Mouse (Mus musculus) telencephalon, adult 2 months (tissue): Measurements from ENCODE around the gene Slc16a8.

ENCODE experiments used
- DNase-seq: peaks from one replicate; pipeline ENCODE4 v3.0.0-alpha.2; 2011; ENCODE audit warnings: low read depth, low spot score

The Slc16a8 gene

DNA sequence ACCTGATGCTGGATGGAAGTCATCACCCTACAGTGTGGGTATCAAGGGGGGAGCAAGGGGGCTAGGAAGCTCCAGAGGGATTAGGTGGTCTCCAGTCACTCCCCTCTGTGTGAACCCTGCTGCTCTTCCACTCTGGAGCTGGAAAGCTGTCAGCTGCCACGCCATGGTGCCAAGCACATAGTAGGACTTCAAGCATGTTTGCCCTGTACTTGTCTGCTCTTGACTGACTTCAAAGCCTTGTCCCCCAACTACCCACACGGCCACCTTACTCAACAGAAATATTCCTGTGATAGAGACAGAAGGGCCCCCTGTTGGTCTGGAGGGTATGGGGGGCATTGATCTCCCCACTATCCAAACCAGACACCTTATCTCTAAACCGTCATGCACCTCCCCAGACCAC, 38.4 kb downstream of the Slc16a8 start:
- DNase-seq, result no peak

DNA sequence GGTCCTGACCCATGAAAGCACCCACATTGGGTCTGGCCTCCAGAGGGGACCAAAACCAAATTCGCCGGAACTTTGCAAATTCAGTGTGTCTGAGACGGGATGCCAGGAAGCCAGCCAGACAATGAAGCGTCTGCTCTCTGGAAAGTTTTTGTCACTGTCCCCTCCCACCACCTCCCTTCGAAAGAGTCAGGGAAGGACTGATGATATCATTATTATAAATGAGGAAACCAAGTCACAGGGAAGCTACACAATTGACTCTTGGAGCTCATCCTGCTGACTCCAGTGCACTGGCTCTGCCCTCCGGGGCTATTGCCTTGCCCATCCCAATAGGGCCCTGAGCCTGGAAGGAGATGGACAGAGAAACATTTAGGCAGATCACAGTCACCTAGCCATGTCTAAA, 41.0 kb downstream of the Slc16a8 start:
- no peak for DNase-seq

DNA sequence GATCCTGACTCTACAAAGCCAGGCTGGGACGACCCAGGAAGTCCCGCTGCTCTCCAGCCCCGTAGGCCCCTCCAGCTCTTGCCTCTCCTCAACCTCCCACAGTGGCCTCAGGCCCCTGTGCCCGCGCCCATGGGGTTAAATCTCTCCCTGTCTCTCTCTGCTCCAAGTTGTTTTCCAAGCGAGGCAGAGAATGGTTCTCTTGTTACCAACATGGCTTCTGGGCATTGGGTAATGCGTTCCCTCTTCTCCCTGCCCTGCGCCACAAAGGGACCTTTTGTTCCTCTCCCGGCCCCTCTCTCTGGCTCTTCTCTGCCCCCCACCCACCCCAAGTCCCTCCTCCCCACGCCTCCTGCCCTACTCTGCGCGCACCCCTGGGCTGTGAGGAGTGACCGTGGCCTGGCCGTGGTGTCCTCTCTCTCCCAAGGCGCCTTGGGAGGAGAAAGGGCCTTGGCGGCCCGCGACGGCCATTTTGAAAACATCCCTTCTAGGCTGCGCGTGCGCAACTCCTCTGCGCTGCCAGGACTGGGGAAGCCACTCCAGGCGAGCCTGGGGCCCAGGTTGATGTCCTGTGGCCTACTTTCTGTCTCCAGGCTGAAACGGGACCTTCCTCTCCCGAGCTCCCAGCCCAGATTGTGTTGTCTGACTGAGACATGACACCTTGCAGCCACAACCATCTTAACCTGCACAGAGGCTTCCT, 41.7 kb downstream of the Slc16a8 start:
- peak; percentile 67 for DNase-seq

DNA sequence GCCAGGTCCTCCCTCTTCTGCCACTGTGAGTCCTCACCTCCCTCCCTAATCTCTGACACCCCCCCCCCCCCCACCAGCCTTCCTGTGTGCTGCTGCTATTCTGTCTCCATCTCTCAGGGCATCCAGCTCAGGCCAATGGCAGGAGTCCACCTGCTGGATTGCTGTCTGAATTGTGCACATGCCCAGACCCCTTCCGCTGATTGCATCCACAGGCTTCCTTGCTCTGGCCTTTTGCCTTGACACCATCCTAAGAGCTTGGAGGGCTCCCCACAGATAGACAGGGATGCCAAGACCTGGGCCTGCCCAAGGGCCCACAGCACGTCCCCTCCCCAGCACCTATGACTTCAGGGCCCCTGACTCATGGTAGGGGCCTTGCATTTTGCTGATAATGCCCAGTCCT, 44.2 kb downstream of the Slc16a8 start:
- DNase-seq, result no peak

DNA sequence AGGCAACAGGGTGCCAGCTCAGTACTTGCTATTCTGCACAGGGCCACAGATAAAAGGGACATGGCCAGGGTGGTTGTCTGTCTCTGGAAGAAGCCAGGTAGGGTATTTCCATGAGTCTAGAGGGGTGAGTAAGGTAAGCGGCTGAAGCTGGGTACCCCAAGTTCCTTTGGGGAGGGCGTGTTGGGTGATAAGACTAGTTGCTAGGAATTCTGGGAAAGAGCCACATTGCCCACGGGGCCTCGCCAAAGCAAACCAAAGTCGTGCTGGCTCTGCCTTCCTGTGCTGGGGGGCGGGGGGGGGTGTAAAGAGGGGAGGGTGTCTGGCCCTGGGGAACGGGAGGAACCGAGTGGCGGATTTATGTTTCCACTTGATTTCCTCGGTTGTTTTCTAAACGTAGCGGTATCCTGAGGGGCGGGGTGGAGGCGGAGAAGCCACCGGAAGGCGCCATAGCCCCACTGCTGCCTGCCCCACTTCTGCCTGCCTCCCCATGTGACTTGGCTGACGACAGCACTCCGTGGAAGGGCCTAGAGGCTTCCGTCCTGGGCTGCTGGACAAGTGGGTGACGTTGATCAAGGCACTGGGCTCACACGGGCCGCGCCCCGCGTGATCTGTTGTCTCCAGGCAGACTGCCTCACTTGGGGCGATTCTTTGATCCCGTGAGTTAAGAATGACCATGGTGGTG, 45.7 kb downstream of the Slc16a8 start:
- DNase-seq, result no peak

DNA sequence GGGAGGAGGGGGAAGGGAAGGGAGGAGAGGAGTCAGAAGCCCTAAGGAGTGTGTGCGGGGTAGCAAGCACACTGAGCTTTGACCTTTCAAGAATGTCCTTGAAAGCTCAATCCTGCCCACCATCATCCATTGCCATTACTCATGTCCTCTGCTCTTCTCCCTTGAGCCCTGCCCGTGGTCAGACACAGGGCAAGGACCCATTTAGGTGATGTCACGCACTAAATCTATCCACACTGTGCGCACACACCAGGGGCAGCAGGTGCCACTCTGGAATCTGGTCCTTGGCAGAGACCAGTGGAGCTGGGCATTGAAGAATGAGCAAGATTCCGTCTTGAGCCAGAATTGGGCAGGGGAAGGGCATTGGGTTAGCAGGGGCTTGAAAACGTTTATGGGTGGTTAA, 46.4 kb downstream of the Slc16a8 start:
- DNase-seq, result no peak

DNA sequence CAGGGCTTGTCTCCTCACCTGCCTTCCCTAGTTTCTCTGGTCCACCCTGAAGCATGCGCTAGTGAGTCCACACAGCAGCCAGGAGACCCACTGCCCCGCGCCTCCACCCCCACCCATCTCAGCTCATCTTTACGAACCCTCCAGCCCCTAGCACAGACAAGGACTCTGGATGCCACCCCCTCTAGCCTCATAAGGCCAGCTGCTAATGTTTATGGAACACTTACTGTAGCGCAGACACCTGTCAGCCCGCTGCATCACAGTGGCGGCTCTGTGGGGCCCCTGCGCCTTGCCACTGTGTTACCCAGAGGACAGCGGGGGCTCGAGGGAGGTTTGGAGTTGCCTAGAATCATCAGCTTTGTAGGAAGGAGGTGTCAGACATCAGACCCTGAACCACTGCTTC, 52.0 kb downstream of the Slc16a8 start:
- no peak for DNase-seq

DNA sequence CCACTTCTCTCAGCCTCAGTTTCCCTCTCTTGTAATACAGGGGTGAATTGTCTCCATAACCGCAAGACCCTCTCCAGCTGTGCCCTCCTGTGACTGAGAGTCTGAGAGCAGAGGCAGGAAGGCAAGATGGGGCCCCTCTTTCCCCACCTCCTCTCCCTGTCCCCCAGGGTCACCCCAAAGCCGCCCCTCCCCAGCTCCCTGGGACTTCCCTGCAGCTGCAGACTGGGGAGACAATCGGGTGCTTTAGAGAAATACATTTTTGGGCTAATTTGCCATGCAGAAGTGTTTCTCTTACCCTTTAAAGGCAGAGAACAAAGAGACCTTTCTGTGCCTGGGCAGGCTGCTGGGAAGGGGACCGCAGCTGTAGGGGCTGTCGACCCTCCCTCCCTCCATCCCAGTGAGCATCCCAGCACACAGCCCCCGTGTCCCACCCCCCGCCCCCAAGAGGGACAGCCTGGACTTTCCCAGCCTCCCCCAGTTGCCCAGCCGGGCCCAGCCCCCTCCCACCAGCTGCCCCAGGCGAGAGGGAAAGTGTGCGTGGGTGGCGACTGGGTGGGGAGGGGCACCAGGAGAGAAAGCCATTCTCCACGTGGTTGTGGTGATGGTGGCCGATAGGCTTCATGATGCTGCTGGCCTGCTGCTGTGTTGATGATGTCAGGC, 52.9 kb downstream of the Slc16a8 start:
- DNase-seq, result peak; percentile 48
